Mouse (Mus musculus): ENCODE data around the gene H1fx. TPM values are rescaled to one million over a fixed set of nuclear protein-coding genes. Genes with fewer than 3 reads are reported as not detected.
A peak's percentile ranks its signal among the peaks of the same experiment; 100 is the strongest.

H1fx gene
- polyA plus RNA-seq, 1 experiment from 2014 or later = 51.6 TPM

DNA sequence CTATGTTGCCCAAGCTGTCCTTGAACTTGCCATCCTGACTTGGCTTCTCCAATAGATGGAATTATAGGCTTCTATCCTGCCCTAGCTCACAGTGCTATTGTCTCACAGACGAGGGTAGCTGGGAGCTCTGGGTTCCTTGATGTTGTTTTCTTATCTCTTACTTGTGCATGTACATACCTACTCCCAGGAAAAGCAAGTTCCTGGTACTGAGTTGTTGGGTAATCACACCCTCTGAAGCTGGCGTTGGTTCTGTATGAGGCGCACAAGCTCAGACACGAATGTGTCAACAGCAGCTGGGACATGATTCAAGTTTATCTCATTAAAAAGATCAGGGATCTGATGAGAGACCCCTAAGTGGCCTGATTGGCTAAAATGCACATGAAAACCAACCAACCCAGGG lies 22.0 kb upstream of the H1fx start:
- Histone ChIP-seq H3K9me3 (no peaks in the 10 kb centered on the region), H3K4me2 (no peak overlapping the region), H3K4me3 (no peak overlapping the region), H3K9ac (no peak overlapping the region), H3K27me3 (no peaks in the 10 kb centered on the region), H3K4me1 (replicated peaks) (no peaks in the 10 kb centered on the region), H3K36me3 (peaks cover 52% of the 10 kb centered on the region), H3K27ac (replicated peaks) (no peak overlapping the region)
- WGBS = 96% methylated on average over 4 of the region's 4 CpGs
- no peak for ATAC-seq (ENCODE audit: low FRiP score, low read depth)

DNA sequence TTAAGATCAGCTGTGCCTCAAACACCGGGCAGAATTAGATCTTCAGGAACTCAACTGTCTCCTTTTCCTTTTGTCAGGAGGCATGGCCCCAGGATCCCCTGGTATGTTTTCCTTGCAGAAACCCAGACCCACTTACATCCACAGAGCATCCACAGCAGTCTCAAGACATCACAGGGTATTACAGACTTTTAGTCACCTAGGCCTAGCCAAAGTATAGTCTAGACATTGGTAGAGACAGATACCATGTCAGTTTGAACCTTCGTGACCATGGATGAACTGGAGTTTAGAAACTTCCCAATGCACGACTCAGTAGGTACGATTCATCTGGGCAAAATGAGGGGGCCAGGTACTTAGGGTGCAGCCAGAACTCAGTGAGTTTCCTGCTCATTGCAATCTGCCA lies 16.9 kb upstream of the H1fx start:
- no peak for ATAC-seq (ENCODE audit: low FRiP score, low read depth)
- H3K4me3 ChIP-seq = no peak overlapping the region
- no peak overlapping the region for H3K4me2 ChIP-seq
- no peak overlapping the region for H3K9ac ChIP-seq
- no peaks in the 10 kb centered on the region for H3K27me3 ChIP-seq
- peaks cover 13% of the 10 kb centered on the region for H3K4me1 ChIP-seq (replicated peaks)
- peaks cover 32% of the 10 kb centered on the region for H3K36me3 ChIP-seq
- 0 out of 2 replicates have a peak overlapping the region, but pooled peaks have one; percentile 23 for H3K27ac ChIP-seq (replicated peaks)
- WGBS = 87% methylated on average over 4 of the region's 4 CpGs
- no peaks in the 10 kb centered on the region for H3K9me3 ChIP-seq

DNA sequence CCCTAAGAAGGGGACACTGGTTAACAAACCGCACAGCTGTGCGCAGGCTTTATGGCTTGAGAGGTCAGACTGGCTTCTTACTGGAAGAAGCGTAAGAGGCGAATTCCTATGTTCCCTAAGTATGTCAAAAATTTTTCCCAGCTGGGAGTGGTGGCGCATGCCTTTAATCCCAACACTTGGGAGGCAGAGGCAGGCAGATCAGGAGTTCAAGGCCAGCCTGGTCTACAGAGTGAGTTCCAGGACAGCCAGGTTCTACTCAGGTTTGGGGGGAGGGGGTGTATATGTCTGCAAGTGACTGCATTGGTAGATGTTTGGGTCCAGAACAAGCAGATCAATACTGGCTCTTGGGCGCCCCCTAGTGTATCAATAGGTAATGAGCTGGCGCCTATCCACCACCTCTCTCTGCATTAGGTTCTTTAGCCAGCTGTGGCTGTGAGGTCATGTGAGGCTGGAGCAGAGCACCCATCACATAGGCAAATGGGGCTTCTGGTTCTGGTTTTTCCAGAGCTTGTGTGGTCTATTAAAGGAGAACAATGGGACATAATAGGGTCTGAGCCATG lies 16.3 kb upstream of the H1fx start:
- Histone ChIP-seq H3K27ac (replicated peaks) (0 out of 2 replicates have a peak overlapping the region, but pooled peaks have one; percentile 23), H3K9ac (no peak overlapping the region), H3K4me3 (no peak overlapping the region), H3K4me1 (replicated peaks) (peaks cover 19% of the 10 kb centered on the region), H3K27me3 (no peaks in the 10 kb centered on the region), H3K36me3 (peaks cover 26% of the 10 kb centered on the region), H3K9me3 (no peaks in the 10 kb centered on the region), H3K4me2 (no peak overlapping the region)
- peak; percentile 35 for ATAC-seq (ENCODE audit: low FRiP score, low read depth)
- 64% methylated on average over 7 of the region's 7 CpGs for WGBS

DNA sequence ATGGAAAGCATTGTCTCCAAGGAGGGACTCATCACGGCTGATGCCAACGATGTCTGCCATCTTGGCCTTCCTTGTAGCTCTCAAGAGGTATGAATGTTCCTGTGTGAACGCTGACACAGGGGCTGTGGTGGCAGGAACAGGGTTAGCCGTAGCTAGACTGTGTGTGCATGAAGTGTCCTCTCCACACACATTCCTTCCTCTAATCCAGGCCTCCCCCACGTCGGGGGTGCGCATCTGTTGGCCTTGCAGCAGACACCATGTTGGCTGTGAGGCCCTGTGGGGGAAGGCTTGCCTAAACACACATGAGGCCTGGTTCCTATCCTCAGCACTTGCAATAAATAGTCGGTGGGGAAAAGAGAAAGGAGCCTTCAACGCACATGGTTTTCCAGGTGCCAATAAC lies 15.2 kb upstream of the H1fx start:
- Histone ChIP-seq H3K4me1 (replicated peaks) (peaks cover 26% of the 10 kb centered on the region), H3K27ac (replicated peaks) (no peak overlapping the region), H3K27me3 (no peaks in the 10 kb centered on the region), H3K9me3 (no peaks in the 10 kb centered on the region), H3K9ac (no peak overlapping the region), H3K36me3 (peaks cover 16% of the 10 kb centered on the region), H3K4me3 (no peak overlapping the region), H3K4me2 (no peak overlapping the region)
- 91% methylated on average over 9 of the region's 9 CpGs for WGBS
- ATAC-seq (ENCODE audit: low FRiP score, low read depth) = no peak

GRCm38 (mm10) chr6:87995519-87995918 lies 14.1 kb upstream of the H1fx start:
- Histone ChIP-seq H3K36me3 (peaks cover 5% of the 10 kb centered on the region; the same call in 1 of the 2 replicates), H3K27ac (replicated peaks) (no peak overlapping the region), H3K9me3 (no peaks in the 10 kb centered on the region), H3K9ac (no peak overlapping the region), H3K4me2 (no peak overlapping the region), H3K4me3 (no peak overlapping the region), H3K4me1 (replicated peaks) (peaks cover 28% of the 10 kb centered on the region), H3K27me3 (no peaks in the 10 kb centered on the region)
- WGBS = 86% methylated on average over 4 of the region's 4 CpGs
- ATAC-seq (ENCODE audit: low FRiP score, low read depth) = no peak

- Histone ChIP-seq H3K4me3 (peak overlapping the region; percentile 28), H3K4me1 (replicated peaks) (peaks cover 28% of the 10 kb centered on the region), H3K36me3 (0 out of 2 replicates have a peak, but pooled peaks cover 1% of the 10 kb centered on the region), H3K9me3 (no peaks in the 10 kb centered on the region), H3K9ac (peak overlapping the region; percentile 23; the same call in 1 of the 2 replicates), H3K27me3 (no peaks in the 10 kb centered on the region), H3K4me2 (peak overlapping the region; percentile 55), H3K27ac (replicated peaks) (peak overlapping the region; percentile 58)
- 6% methylated on average over 18 of the region's 18 CpGs for WGBS
- peak; percentile 80 for ATAC-seq (ENCODE audit: low FRiP score, low read depth)
Observed at GRCm38 (mm10) chr6:87993790-87994571, 12.5 kb upstream of the H1fx start.

GRCm38 (mm10) chr6:87992733-87993132 lies 11.3 kb upstream of the H1fx start:
- Histone ChIP-seq H3K4me3 (no peak overlapping the region), H3K4me1 (replicated peaks) (peaks cover 28% of the 10 kb centered on the region), H3K27me3 (no peaks in the 10 kb centered on the region), H3K36me3 (no peaks in the 10 kb centered on the region), H3K9me3 (no peaks in the 10 kb centered on the region), H3K27ac (replicated peaks) (no peak overlapping the region), H3K4me2 (no peak overlapping the region), H3K9ac (no peak overlapping the region)
- 6% methylated on average over 6 of the region's 6 CpGs for WGBS
- ATAC-seq (ENCODE audit: low FRiP score, low read depth) = no peak

GRCm38 (mm10) chr6:87991886-87992285 lies 10.4 kb upstream of the H1fx start:
- Histone ChIP-seq H3K27ac (replicated peaks) (0 out of 2 replicates have a peak overlapping the region, but pooled peaks have one; percentile 4), H3K4me2 (no peak overlapping the region), H3K4me3 (no peak overlapping the region), H3K27me3 (no peaks in the 10 kb centered on the region), H3K4me1 (replicated peaks) (peaks cover 28% of the 10 kb centered on the region), H3K9ac (no peak overlapping the region), H3K9me3 (no peaks in the 10 kb centered on the region), H3K36me3 (no peaks in the 10 kb centered on the region)
- ATAC-seq (ENCODE audit: low FRiP score, low read depth) = no peak
- 32% methylated on average over 1 of the region's 1 CpGs for WGBS

DNA sequence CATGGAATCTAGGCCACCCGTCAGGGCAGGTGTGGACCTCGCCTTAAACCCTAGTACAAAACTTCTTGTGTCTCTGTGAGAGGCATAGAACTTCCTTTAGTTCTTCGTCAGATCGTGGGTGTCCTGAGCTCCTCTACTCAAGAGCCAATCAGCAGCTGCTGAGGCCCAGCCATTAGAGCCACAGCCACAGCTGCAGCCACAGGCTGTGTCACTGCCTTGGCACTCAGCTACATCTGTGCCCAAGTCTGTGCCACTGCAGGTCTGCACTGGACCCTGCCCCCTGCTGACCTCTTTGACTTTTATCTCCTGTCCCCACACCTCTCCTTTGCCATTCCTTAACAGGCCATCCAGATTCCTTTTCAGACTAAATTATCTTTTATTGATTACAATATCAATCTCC lies 9.8 kb upstream of the H1fx start:
- Histone ChIP-seq H3K9ac (no peak overlapping the region), H3K4me1 (replicated peaks) (peaks cover 28% of the 10 kb centered on the region), H3K27me3 (no peaks in the 10 kb centered on the region), H3K4me3 (no peak overlapping the region), H3K4me2 (no peak overlapping the region), H3K36me3 (no peaks in the 10 kb centered on the region), H3K9me3 (no peaks in the 10 kb centered on the region), H3K27ac (replicated peaks) (no peak overlapping the region)
- 66% methylated on average over 4 of the region's 4 CpGs for whole genome bisulfite sequencing
- no peak for ATAC-seq (ENCODE audit: low FRiP score, low read depth)

DNA sequence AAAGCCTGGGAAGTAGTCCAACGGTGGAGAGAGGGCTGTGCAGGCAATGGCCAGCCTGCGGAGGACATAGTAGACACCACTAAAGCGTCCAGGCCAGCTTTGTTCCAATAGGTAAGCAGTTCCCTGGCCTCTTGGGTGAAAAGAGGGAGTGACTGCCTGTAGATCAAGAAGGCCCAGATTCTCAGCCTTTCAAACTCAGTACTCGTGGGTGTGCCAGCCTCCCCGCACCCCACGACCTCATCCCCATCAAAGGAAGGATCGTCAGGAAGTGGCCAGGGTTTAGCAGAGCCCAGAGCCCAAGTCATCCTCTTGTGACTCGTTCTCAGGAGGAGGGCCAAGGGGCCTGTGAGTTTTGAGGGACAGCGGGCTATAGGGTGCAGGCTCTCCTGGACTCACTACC lies 1.1 kb upstream of the H1fx start:
- peaks cover 17% of the 10 kb centered on the region for H3K36me3 ChIP-seq
- no peaks in the 10 kb centered on the region for H3K9me3 ChIP-seq
- peaks cover 23% of the 10 kb centered on the region for H3K4me1 ChIP-seq (replicated peaks)
- H3K27me3 ChIP-seq = no peaks in the 10 kb centered on the region
- H3K9ac ChIP-seq = peak overlapping the region; percentile 73
- WGBS = 74% methylated on average over 9 of the region's 9 CpGs
- ATAC-seq (ENCODE audit: low FRiP score, low read depth) = no peak
- H3K27ac ChIP-seq (replicated peaks) = peak overlapping the region; percentile 94; the same call in 1 of the 2 replicates
- H3K4me3 ChIP-seq = peak overlapping the region; percentile 93
- peak overlapping the region; percentile 71 for H3K4me2 ChIP-seq

GRCm38 (mm10) chr6:87981030-87981485 lies 379 bp downstream of the H1fx start:
- Histone ChIP-seq H3K36me3 (peaks cover 17% of the 10 kb centered on the region), H3K4me2 (peak overlapping the region; percentile 71), H3K4me3 (peak overlapping the region; percentile 93), H3K9me3 (no peaks in the 10 kb centered on the region), H3K27ac (replicated peaks) (peak overlapping the region; percentile 94), H3K4me1 (replicated peaks) (peaks cover 23% of the 10 kb centered on the region), H3K9ac (peak overlapping the region; percentile 73), H3K27me3 (no peaks in the 10 kb centered on the region)
- peak; percentile 46 for ATAC-seq (ENCODE audit: low FRiP score, low read depth)
- 0% methylated on average over 55 of the region's 56 CpGs for whole genome bisulfite sequencing

DNA sequence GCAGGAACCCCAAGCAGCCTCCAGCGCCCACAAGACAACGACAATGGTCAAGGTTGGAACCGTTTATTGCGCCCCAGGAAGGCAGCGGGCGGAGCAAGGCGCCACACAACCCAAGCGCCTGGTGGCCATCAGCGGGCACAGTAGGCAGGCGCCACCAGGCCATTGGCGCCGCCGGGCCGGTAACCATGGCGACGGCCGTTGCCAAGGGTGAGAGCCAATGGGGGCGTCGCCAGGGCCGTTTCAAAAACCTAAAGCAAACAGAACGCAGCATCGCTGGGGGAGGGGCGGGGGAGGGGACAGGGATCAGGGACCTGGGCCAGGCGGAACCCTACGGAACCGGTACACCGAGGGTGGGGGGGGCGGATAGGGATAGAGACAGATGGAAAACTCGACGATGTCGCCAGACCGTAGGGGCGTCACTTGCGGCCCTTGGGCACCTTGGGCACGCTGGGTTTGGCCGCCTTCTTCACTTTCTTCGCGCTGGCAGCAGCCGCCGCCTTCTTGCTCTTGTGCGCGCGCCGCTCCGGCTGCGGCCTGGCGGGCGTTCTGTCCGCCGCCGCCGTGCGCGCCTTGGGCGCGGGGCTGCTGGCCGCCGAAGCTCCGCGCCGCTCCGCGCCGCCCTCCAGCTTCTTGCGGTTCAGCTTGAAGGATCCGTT lies 935 bp downstream of the H1fx start:
- Histone ChIP-seq H3K27me3 (no peaks in the 10 kb centered on the region), H3K4me2 (peak overlapping the region; percentile 71), H3K27ac (replicated peaks) (peak overlapping the region; percentile 94), H3K9me3 (no peaks in the 10 kb centered on the region), H3K4me1 (replicated peaks) (peaks cover 23% of the 10 kb centered on the region), H3K4me3 (peak overlapping the region; percentile 93), H3K36me3 (peaks cover 17% of the 10 kb centered on the region), H3K9ac (peak overlapping the region; percentile 73)
- WGBS = under 1% methylated on average over 62 of the region's 66 CpGs
- peak; percentile 86 for ATAC-seq (ENCODE audit: low FRiP score, low read depth)

Measured in hindbrain, embryonic 15.5 days (tissue).